Mouse (Mus musculus): ENCODE measurements around the gene Liph. TPM values are rescaled to one million over a fixed set of nuclear protein-coding genes. Genes with fewer than 3 reads are reported as not detected.
"Not testable (repeated sequence)": the region's sequence is repeated elsewhere in the genome, so short reads cannot be mapped to it uniquely, and the experiment has no call there.

Liph gene
- polyA plus RNA-seq, 1 experiment = not detected

DNA sequence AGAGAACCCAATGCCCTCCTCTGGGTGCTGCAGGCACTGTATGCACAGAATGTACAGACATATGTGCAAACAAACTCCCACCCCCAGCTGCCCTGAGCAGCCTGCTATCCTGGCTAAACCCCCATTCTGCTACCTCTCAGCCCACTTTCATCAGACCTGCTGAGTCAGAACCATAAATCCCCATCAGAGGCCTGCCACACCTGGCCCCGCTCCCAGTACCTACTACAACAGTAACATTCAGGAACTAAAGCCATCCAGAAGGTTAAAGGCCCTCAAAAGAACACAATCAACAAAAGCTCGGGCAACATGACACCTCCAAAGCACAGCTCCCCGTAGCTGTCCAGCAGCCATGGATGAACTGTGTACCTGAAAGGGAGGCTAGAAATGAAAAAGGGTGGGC is 6.1 kb upstream of the Liph start:
- Histone ChIP-seq H3K4me3 (ENCODE audit: insufficient read depth, low read depth, low read length) (no peak overlapping the region), H3K27ac (ENCODE audit: insufficient read depth, low read depth, low read length) (no peak overlapping the region), H3K4me1 (ENCODE audit: control insufficient read depth, insufficient read depth, low read length) (no peaks in the 10 kb centered on the region)
- WGBS = 63% methylated on average over 3 of the region's 3 CpGs
- TF ChIP-seq CTCF (IDR thresholded peaks at IDR 0.05; ENCODE audit: insufficient read depth, low read depth, low read length) (no peak), POLR2A (IDR thresholded peaks at IDR 0.05; ENCODE audit: insufficient read depth, low read depth, low read length) (no peak)

DNA sequence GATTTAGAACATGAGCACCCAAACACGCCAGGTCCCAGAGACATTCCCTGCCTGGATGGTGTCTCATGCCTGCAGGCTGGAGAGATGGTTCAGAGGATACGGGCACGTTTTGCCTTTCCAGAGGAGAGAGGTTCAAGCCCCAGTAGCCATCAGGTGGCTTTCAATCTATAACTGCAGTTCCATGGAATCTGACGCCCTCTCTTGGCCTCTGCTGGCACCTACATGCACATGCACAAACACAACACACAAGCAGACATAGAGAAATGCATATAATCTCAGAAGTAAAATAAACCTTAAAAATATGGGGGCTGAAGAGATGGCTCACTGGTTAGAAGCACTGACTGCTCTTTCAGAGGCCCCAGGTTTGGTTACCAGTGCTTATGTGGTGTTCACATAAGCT is 5.7 kb upstream of the Liph start:
- 68% methylated on average over 4 of the region's 4 CpGs for WGBS
- TF ChIP-seq CTCF (IDR thresholded peaks at IDR 0.05; ENCODE audit: insufficient read depth, low read depth, low read length) = no peak
- H3K4me3 ChIP-seq (ENCODE audit: insufficient read depth, low read depth, low read length) = no peak overlapping the region
- H3K27ac ChIP-seq (ENCODE audit: insufficient read depth, low read depth, low read length) = no peak overlapping the region
- H3K4me1 ChIP-seq (ENCODE audit: control insufficient read depth, insufficient read depth, low read length) = no peaks in the 10 kb centered on the region

DNA sequence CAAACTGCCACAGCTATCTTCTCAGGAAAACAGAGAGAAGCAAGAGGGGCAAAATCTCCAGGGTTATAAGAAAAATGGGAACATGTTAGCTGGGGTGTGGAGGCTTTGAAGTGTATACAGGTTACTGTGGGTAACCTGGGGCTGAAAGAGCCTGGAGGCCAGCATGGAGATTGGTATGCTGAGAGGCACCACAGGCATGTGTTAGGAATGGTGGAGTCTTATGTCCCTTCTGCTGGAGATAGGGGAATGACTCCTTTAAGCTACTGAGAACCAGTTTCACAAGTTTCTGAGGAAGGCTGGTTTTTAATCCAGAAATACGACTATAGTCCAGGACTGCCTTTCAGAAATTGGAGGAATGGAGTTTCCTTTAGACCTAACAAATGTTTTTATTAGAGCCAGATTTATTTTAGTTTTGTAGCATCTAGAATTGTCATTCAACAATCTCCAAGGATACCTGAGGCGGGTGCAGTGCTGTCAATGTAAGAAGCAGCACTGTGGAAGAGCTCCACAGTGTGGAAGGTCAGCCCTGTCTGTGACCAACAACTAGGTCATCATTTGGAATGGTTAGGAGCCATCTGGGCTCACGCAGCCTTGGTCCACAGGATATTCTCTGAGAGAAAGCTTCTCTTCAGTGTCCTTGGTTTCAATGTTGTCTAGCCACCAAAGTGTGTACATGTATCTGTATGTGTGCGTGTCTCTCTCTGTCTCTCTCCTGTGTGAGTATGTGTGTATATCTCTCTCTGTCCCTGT is 4.7 kb upstream of the Liph start:
- WGBS = 84% methylated on average over 4 of the region's 4 CpGs
- H3K27ac ChIP-seq (ENCODE audit: insufficient read depth, low read depth, low read length) = no peak overlapping the region
- TF ChIP-seq CTCF (IDR thresholded peaks at IDR 0.05; ENCODE audit: insufficient read depth, low read depth, low read length) (no peak), POLR2A (IDR thresholded peaks at IDR 0.05; ENCODE audit: insufficient read depth, low read depth, low read length) (no peak)
- peaks cover 3% of the 10 kb centered on the region for H3K4me1 ChIP-seq (ENCODE audit: control insufficient read depth, insufficient read depth, low read length)
- H3K4me3 ChIP-seq (ENCODE audit: insufficient read depth, low read depth, low read length) = no peak overlapping the region

DNA sequence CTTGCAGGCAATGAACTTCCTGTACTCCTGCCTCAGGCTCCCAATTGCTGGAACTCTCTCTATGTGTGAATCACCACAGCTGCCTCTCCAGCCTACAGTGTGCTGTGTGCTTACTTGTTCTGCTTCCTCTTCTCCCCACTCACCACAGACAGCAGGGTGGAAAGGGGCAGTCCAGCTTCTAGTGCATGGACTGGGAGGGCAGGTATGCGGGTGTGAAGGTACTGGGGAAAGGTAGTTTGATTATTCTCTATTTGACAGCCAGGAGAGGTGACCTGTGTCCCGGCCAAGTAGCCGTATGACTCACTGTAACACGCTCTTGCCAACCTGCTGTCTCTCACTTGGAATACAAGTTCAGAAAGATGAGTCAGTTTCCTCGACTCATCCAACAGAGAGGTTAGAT is 2.6 kb upstream of the Liph start:
- WGBS = 55% methylated on average over 5 of the region's 5 CpGs
- H3K4me1 ChIP-seq (ENCODE audit: control insufficient read depth, insufficient read depth, low read length) = peaks cover 4% of the 10 kb centered on the region
- TF ChIP-seq POLR2A (IDR thresholded peaks at IDR 0.05; ENCODE audit: insufficient read depth, low read depth, low read length) (no peak), CTCF (IDR thresholded peaks at IDR 0.05; ENCODE audit: insufficient read depth, low read depth, low read length) (no peak)
- no peak overlapping the region for H3K27ac ChIP-seq (ENCODE audit: insufficient read depth, low read depth, low read length)
- no peak overlapping the region for H3K4me3 ChIP-seq (ENCODE audit: insufficient read depth, low read depth, low read length)

DNA sequence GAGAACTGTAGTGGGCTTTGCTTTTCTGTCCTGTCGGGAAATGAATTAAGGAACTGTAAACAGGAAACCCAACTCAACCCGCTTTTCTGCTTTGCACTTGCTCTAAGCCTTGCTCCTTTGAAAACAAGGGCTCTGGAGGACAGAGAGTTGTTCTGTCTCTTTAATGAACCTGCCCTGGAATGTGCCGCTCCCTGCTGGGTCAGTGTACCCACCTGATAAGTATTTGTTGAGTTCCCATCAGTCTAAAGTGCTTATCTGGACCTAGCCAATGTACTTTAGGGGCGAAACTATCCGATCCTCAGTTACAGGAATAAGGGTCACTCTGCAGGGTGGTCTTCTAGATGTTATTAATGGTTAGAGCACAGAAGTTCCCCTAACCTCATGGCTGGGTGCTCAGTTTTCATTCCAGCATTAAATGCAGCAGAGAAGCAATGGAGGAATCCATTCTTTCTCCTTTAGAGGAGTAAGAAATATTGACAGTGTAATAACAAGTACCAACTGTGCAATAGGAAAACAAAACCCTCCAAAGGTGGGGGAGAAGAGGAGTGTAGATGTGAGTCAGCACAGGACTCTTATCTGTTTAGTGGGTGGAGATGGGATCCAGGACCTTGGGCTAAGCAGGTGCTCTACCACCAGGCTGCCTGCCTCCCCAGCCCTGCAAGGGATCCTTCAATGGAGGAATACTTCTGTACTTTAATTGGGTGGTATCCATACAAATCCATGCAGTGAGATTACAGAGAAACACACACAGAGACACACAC is 1.6 kb upstream of the Liph start:
- TF ChIP-seq CTCF (IDR thresholded peaks at IDR 0.05; ENCODE audit: insufficient read depth, low read depth, low read length) (no peak), POLR2A (IDR thresholded peaks at IDR 0.05; ENCODE audit: insufficient read depth, low read depth, low read length) (no peak)
- 77% methylated on average over 5 of the region's 5 CpGs for WGBS
- Histone ChIP-seq H3K27ac (ENCODE audit: insufficient read depth, low read depth, low read length) (no peak overlapping the region), H3K4me3 (ENCODE audit: insufficient read depth, low read depth, low read length) (no peak overlapping the region), H3K4me1 (ENCODE audit: control insufficient read depth, insufficient read depth, low read length) (peaks cover 4% of the 10 kb centered on the region)

DNA sequence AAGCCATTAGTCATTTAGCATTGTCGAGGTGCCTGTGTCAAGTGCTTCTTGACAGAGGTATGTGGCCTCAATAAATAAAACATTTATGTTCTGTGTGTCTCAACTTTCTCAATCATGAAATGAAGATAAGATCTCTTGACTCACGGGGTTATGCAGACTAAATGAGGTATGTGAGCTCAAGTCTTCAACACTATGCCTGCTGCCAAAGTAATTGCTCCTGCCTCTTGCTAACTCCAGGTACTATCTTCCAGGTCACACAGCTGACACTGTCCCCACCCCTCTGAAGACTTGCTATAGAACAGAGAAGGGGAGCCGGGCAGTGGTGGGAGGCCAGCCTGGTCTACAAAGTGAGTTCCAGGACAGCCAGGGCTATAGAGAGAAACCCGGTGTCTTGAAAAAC is 939 bp upstream of the Liph start:
- H3K4me1 ChIP-seq (ENCODE audit: control insufficient read depth, insufficient read depth, low read length) = peaks cover 4% of the 10 kb centered on the region
- TF ChIP-seq CTCF (IDR thresholded peaks at IDR 0.05; ENCODE audit: insufficient read depth, low read depth, low read length) (no peak), POLR2A (IDR thresholded peaks at IDR 0.05; ENCODE audit: insufficient read depth, low read depth, low read length) (no peak)
- WGBS = 81% methylated on average over 4 of the region's 4 CpGs
- H3K27ac ChIP-seq (ENCODE audit: insufficient read depth, low read depth, low read length) = no peak overlapping the region
- no peak overlapping the region for H3K4me3 ChIP-seq (ENCODE audit: insufficient read depth, low read depth, low read length)

DNA sequence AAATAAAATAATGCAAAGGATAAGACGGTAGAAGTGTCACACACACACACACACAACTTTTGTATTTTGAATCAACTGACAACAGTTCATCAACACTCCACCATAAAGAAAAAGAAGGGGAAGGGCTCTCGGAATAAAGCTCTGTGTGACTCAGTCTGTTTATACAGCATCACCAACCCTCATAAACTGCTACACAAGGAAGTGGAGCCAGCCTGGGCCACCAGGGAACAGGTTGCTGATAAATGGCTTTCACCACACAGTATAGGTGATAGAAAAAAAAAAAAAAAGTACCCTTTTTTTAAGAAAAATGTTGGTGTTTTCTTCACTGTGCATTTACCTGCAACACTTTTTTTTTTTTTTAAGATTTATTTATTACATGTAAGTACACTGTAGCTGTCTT is 3.7 kb downstream of the Liph start:
- Histone ChIP-seq H3K4me3 (ENCODE audit: insufficient read depth, low read depth, low read length) (no peak overlapping the region), H3K27ac (ENCODE audit: insufficient read depth, low read depth, low read length) (no peak overlapping the region), H3K4me1 (ENCODE audit: control insufficient read depth, insufficient read depth, low read length) (peaks cover 4% of the 10 kb centered on the region)
- 87% methylated on average over 2 of the region's 2 CpGs for WGBS
- no peak for TF ChIP-seq CTCF (IDR thresholded peaks at IDR 0.05; ENCODE audit: insufficient read depth, low read depth, low read length)
- no peak for TF ChIP-seq POLR2A (IDR thresholded peaks at IDR 0.05; ENCODE audit: insufficient read depth, low read depth, low read length)

DNA sequence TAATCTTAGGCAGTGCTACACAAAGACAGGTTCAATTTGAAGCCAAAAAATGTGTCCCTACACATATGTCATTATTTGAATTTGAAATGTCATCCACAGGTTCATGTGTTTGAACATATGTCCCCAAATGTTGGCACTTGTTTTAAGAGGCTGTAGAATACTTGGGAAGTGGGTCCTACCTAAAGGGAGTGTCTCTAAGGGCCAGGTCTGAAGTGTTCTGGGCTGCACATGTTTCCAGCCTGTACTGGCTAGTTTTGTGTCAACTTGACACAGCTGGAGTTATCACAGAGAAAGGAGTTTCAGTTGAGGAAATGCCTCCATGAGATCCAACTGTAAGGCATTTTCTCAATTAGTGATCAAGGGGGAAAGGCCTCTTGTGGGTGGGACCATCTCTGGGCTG is 4.6 kb downstream of the Liph start:
- not testable (repeated sequence) for H3K4me3 ChIP-seq (ENCODE audit: insufficient read depth, low read depth, low read length); H3K27ac ChIP-seq (ENCODE audit: insufficient read depth, low read depth, low read length); H3K4me1 ChIP-seq (ENCODE audit: control insufficient read depth, insufficient read depth, low read length)

DNA sequence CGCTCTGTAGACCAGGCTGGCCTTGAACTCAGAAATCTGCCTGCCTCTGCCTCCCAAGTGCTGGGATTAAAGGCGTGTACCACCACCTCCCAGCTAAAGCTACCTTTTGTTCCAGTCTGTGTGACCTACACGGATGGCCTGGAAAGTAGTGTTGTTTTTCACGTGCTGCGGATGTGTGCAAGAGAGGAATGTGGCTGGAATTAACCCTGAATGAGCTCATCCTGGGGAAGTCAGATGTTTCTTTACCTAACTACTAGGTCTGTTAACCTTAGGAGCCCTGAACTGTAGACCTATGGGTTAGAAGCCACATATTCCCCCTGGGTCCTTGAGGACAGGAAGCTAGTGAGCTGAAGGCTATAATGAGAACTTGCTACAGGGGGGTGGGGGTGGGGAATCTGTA is 7.5 kb downstream of the Liph start:
- Histone ChIP-seq H3K4me1 (ENCODE audit: control insufficient read depth, insufficient read depth, low read length) (no peaks in the 10 kb centered on the region), H3K4me3 (ENCODE audit: insufficient read depth, low read depth, low read length) (no peak overlapping the region), H3K27ac (ENCODE audit: insufficient read depth, low read depth, low read length) (no peak overlapping the region)
- 79% methylated on average over 5 of the region's 5 CpGs for WGBS
- TF ChIP-seq POLR2A (IDR thresholded peaks at IDR 0.05; ENCODE audit: insufficient read depth, low read depth, low read length) (no peak), CTCF (IDR thresholded peaks at IDR 0.05; ENCODE audit: insufficient read depth, low read depth, low read length) (no peak)

All from olfactory bulb, adult 2 months (tissue).